Mouse (Mus musculus) heart, embryonic 14.5 days (tissue): ENCODE results near the gene Agbl3. TPM values are rescaled to one million over a fixed set of nuclear protein-coding genes. Genes with fewer than 3 reads are reported as not detected.

Experiments used
- ATAC-seq: fragments of 200-750 bp; cut with Nextera tagmentation; 2 replicates; pipeline ENCODE4 v1.8.0; 2017; ENCODE audit warnings: low read depth, moderate TSS enrichment; ENCODE audit not compliant: insufficient number of reproducible peaks, insufficient read depth, low FRiP score
- H3K27ac ChIP-seq, 2 experiments: fragments of 200-500 bp in 1 of 2; fragments of 300-500 bp in 1 of 2; sonication (generic) in 1 of 2; replicated peaks in 1 of 2; 2 replicates each; pipeline ENCODE4 v1.5.1; 2012 to 2014; ENCODE audit warnings: low read depth in 2 of 2, low read length in 2 of 2, control low read depth in 1 of 2, mild to moderate bottlenecking in 1 of 2, mixed read lengths in 1 of 2; ENCODE audit not compliant: control insufficient read depth in 1 of 2, insufficient read depth in 1 of 2
- H3K27me3 ChIP-seq: fragments of 300-500 bp; sonication (generic); 2 replicates; pipeline ENCODE4 v1.6.1; 2014; ENCODE audit warnings: mild to moderate bottlenecking, low read length, control low read depth; ENCODE audit not compliant: control insufficient read depth, insufficient read depth
- H3K36me3 ChIP-seq: fragments of 300-500 bp; sonication (generic); 2 replicates; pipeline ENCODE4 v1.6.1; 2014; ENCODE audit warnings: mild to moderate bottlenecking, control low read depth, low read length, mixed read lengths; ENCODE audit not compliant: control insufficient read depth, insufficient read depth
- H3K4me1 ChIP-seq, 2 experiments: fragments of 200-500 bp in 1 of 2; fragments of 300-500 bp in 1 of 2; sonication (generic) in 1 of 2; 2 replicates each; pipeline ENCODE4 v1.6.1; 2012 to 2014; ENCODE audit warnings: low read length in 2 of 2, control low read depth in 1 of 2, mixed read lengths in 1 of 2; ENCODE audit not compliant: control insufficient read depth in 2 of 2, insufficient read depth in 2 of 2
- H3K4me2 ChIP-seq: fragments of 300-500 bp; sonication (generic); 2 replicates; pipeline ENCODE4 v1.6.1; 2014; ENCODE audit warnings: mild to moderate bottlenecking, low read length
- H3K4me3 ChIP-seq, 2 experiments: fragments of 200-500 bp in 1 of 2; fragments of 300-500 bp in 1 of 2; sonication (generic) in 1 of 2; 2 replicates each; pipeline ENCODE4 v1.5.1; 2012 to 2014; ENCODE audit warnings: low read length in 2 of 2, mild to moderate bottlenecking in 2 of 2, control low read depth in 1 of 2, low read depth in 1 of 2, moderate library complexity in 1 of 2; ENCODE audit not compliant: control insufficient read depth in 1 of 2, insufficient read depth in 1 of 2
- H3K9ac ChIP-seq: fragments of 300-500 bp; sonication (generic); 2 replicates; pipeline ENCODE4 v1.6.1; 2014; ENCODE audit warnings: mild to moderate bottlenecking, low read length
- H3K9me3 ChIP-seq: fragments of 300-500 bp; sonication (generic); 2 replicates; pipeline ENCODE4 v1.6.1; 2016; ENCODE audit warnings: low read length, control low read depth; ENCODE audit not compliant: control insufficient read depth
- WGBS: fragments of 180-500 bp; shearing (Covaris S2); extraction: QIAGEN DNeasy Blood & Tissue Kit; methylation state at CpG from one replicate; pipeline ENCODE4 v1.1.7; 2014; 5-methylcytosine and 5-hydroxymethylcytosine counted together
- polyA plus RNA-seq: library from polyadenylated mRNA; unstranded; fragments of >200 nt; fragmentation: Nextera tagmentation; extraction: Ambion mirVana; gene quantifications from 2 replicates; pipeline ENCODE4 v1.2.1, GENCODE M21; 2014

The Agbl3 gene
- polyA plus RNA-seq, 1 experiment from 2014 or later: 6.6 TPM

- 70% methylated on average over 20 of the region's 20 CpGs for WGBS
- Histone ChIP-seq H3K4me2 (no peak overlapping the region), H3K36me3 (0 out of 2 replicates have a peak, but pooled peaks cover 1% of the 10 kb centered on the region), H3K4me1 (peaks cover 23 to 27% of the 10 kb centered on the region in 2 experiments), H3K27me3 (no peaks in the 10 kb centered on the region), H3K9ac (no peak overlapping the region), H3K27ac (peak overlapping the region in 1 of 2 experiments; percentile 29; a peak in 1 of 4 replicates), H3K4me3 (no peak overlapping the region), H3K9me3 (no peaks in the 10 kb centered on the region)
- ATAC-seq: no peak
These were observed 88.4 kb downstream of the Agbl3 start for GRCm38 (mm10) chr6:34868507-34869217.

GRCm38 (mm10) chr6:34869225-34869915 is 89.1 kb downstream of the Agbl3 start:
- 0 out of 2 replicates have a peak, but pooled peaks cover 4% of the 10 kb centered on the region for H3K36me3 ChIP-seq
- H3K4me2 ChIP-seq: 0 out of 2 replicates have a peak overlapping the region, but pooled peaks have one; percentile 9
- H3K27me3 ChIP-seq: no peaks in the 10 kb centered on the region
- no peak overlapping the region for H3K9ac ChIP-seq
- ATAC-seq: no peak
- no peaks in the 10 kb centered on the region for H3K9me3 ChIP-seq
- peaks cover 25 to 33% of the 10 kb centered on the region in 2 experiments for H3K4me1 ChIP-seq
- peak overlapping the region; percentile 3 to 58; a peak in 3 of 4 replicates for H3K27ac ChIP-seq
- whole genome bisulfite sequencing: 33% methylated on average over 13 of the region's 13 CpGs
- no peak overlapping the region for H3K4me3 ChIP-seq

- Histone ChIP-seq H3K4me1 (peaks cover 31 to 41% of the 10 kb centered on the region in 2 experiments), H3K9ac (no peak overlapping the region), H3K9me3 (no peaks in the 10 kb centered on the region), H3K4me3 (no peak overlapping the region), H3K27ac (peak overlapping the region; percentile 3 to 58; a peak in 3 of 4 replicates), H3K36me3 (0 out of 2 replicates have a peak, but pooled peaks cover 4% of the 10 kb centered on the region), H3K4me2 (no peak overlapping the region), H3K27me3 (no peaks in the 10 kb centered on the region)
- ATAC-seq: no peak
- 75% methylated on average over 5 of the region's 5 CpGs for WGBS
These were observed 89.9 kb downstream of the Agbl3 start for GRCm38 (mm10) chr6:34870136-34870535.

GRCm38 (mm10) chr6:34870724-34871123 is 90.5 kb downstream of the Agbl3 start:
- Histone ChIP-seq H3K9ac (no peak overlapping the region), H3K9me3 (no peaks in the 10 kb centered on the region), H3K4me1 (peaks cover 29 to 40% of the 10 kb centered on the region in 2 experiments), H3K27ac (no peak overlapping the region), H3K36me3 (0 out of 2 replicates have a peak, but pooled peaks cover 4% of the 10 kb centered on the region), H3K27me3 (no peaks in the 10 kb centered on the region), H3K4me2 (no peak overlapping the region), H3K4me3 (no peak overlapping the region)
- 67% methylated on average over 5 of the region's 5 CpGs for WGBS
- no peak for ATAC-seq

- 89% methylated on average over 7 of the region's 7 CpGs for WGBS
- Histone ChIP-seq H3K4me2 (no peak overlapping the region), H3K4me1 (peaks cover 35 to 50% of the 10 kb centered on the region in 2 experiments), H3K36me3 (0 out of 2 replicates have a peak, but pooled peaks cover 4% of the 10 kb centered on the region), H3K27ac (no peak overlapping the region), H3K9me3 (no peaks in the 10 kb centered on the region), H3K4me3 (no peak overlapping the region), H3K27me3 (no peaks in the 10 kb centered on the region), H3K9ac (no peak overlapping the region)
- ATAC-seq: no peak
These were observed 91.7 kb downstream of the Agbl3 start for GRCm38 (mm10) chr6:34871929-34872328.

- Histone ChIP-seq H3K27ac (no peak overlapping the region), H3K36me3 (0 out of 2 replicates have a peak, but pooled peaks cover 4% of the 10 kb centered on the region), H3K4me1 (peaks cover 36 to 55% of the 10 kb centered on the region in 2 experiments), H3K27me3 (no peaks in the 10 kb centered on the region), H3K4me2 (no peak overlapping the region), H3K9me3 (no peaks in the 10 kb centered on the region), H3K4me3 (no peak overlapping the region), H3K9ac (no peak overlapping the region)
- whole genome bisulfite sequencing: 78% methylated on average over 10 of the region's 10 CpGs
- no peak for ATAC-seq
These were observed 92.6 kb downstream of the Agbl3 start for GRCm38 (mm10) chr6:34872871-34873270.

GRCm38 (mm10) chr6:34874101-34874921 is 94.1 kb downstream of the Agbl3 start:
- no peak overlapping the region for H3K4me3 ChIP-seq
- H3K4me2 ChIP-seq: peak overlapping the region; percentile 28; the same call in 1 of the 2 replicates
- H3K27ac ChIP-seq: peak overlapping the region; percentile 59 to 94
- ATAC-seq: no peak
- no peaks in the 10 kb centered on the region for H3K9me3 ChIP-seq
- peaks cover 9% of the 10 kb centered on the region for H3K36me3 ChIP-seq
- peaks cover 34 to 54% of the 10 kb centered on the region in 2 experiments for H3K4me1 ChIP-seq
- no peaks in the 10 kb centered on the region for H3K27me3 ChIP-seq
- peak overlapping the region; percentile 57 for H3K9ac ChIP-seq
- 35% methylated on average over 21 of the region's 21 CpGs for WGBS
